8 mouse cellular contexts compared by ENCODE assay signal in genomic region chr1:36307495-36308280, GRCm38 (mm10). TPM values are rescaled to one million over a fixed set of nuclear protein-coding genes. Genes with fewer than 3 reads are reported as not detected.
DNase-seq lines count a peak whose midpoint lies in the region; ATAC-seq lines count a peak whose summit lies in the region.

Gene Arid5a, plus strand, starts transcription at chr1:36307733.

- under 1% methylated on average over 63 of the region's 65 CpGs for WGBS in hindbrain, embryonic 13.5 days

- peak within 1 kb of the TSS; percentile 62 for H3K4me3 ChIP-seq in hindbrain, embryonic 13.5 days

- H3K4me2 ChIP-seq in hindbrain, embryonic 13.5 days = peak within 1 kb of the TSS; percentile 93

- peak; percentile 92 for ATAC-seq in hindbrain, embryonic 13.5 days (ENCODE audit: low FRiP score)

- peak; percentile 96 for DNase-seq in Muller cell, postnatal 12 days (ENCODE audit: inconsistent ontology term)
- DNase-seq in cerebellum, adult 9-11 months = peak; percentile 87
- DNase-seq in frontal cortex, postnatal 10 days (ENCODE audit: low spot score in 2 of 2) = peak; percentile 82 to 84
- DNase-seq in layer of hippocampus, postnatal 25 days (ENCODE audit: extremely low spot score in 1 of 2, low spot score in 1 of 2) = peak; percentile 74 to 87
- peak; percentile 89 for DNase-seq in lung, postnatal 25 days (ENCODE audit: low spot score)
- DNase-seq in retina, embryonic 14.5 days (ENCODE audit: low spot score) = peak; percentile 96
- DNase-seq in thymus, postnatal 4 days = peak; percentile 93

- H3K9ac ChIP-seq in hindbrain, embryonic 13.5 days = peak within 1 kb of the TSS; percentile 75

- peaks cover 40% of the 10 kb centered on the region for H3K27me3 ChIP-seq in hindbrain, embryonic 13.5 days

- peaks cover 30% of the 10 kb centered on the region for H3K4me1 ChIP-seq in hindbrain, embryonic 13.5 days (replicated peaks)

- H3K27ac ChIP-seq in hindbrain, embryonic 13.5 days = peak within 1 kb of the TSS; percentile 62

- H3K9me3 ChIP-seq in hindbrain, embryonic 13.5 days = no peaks in the 10 kb centered on the region

- H3K36me3 ChIP-seq in hindbrain, embryonic 13.5 days = no peaks in the 10 kb centered on the region

RNA-seq across cellular contexts. Expression of gene Arid5a, which starts in this region (rescaled TPM):
- polyA plus RNA-seq in hindbrain, embryonic 13.5 days (2015; fragmentation: Nextera tagmentation; extraction: Ambion mirVana) = 3.8 and 4.0 TPM in 2 replicates
- total RNA-seq in layer of hippocampus, postnatal 25 days (2021) = 10 to 100 TPM; 11.5 to 16.6 TPM

Comparison
In these comparisons a context has a peak if more than half of its experiments do, and no peak if none do; other contexts are left out.
1. Peak in every context shown above with its lines: DNase-seq, ATAC-seq, H3K4me3 ChIP-seq and H3K27ac ChIP-seq.